Mouse (Mus musculus): ENCODE measurements around the gene Zfp879. TPM values are rescaled to one million over a fixed set of nuclear protein-coding genes. Genes with fewer than 3 reads are reported as not detected.

Zfp879 gene
- polyA plus RNA-seq, 1 experiment: 0.06 TPM

Other genes starting within 250 kb of the Zfp879 start
- 2.9 and 3.9 TPM in 2 replicates for gene Adamts2, start 239.5 kb downstream of the Zfp879 start, polyA plus RNA-seq (2012; rRNA removed)
- gene Zfp354c, start 13.8 kb downstream of the Zfp879 start, polyA plus RNA-seq (2012; rRNA removed): 0.19 and 0.55 TPM in 2 replicates
- 0.23 and 0.45 TPM in 2 replicates for gene Grm6, start 9.1 kb upstream of the Zfp879 start, polyA plus RNA-seq (2012; rRNA removed)
- 0.15 and 0.40 TPM in 2 replicates for gene Zfp454, start 46.1 kb upstream of the Zfp879 start, polyA plus RNA-seq (2012; rRNA removed)
- gene Zfp2, start 74.6 kb upstream of the Zfp879 start, polyA plus RNA-seq (2012; rRNA removed): 0.58 and 1.1 TPM in 2 replicates
- gene Zfp354b, start 90.1 kb upstream of the Zfp879 start, polyA plus RNA-seq (2012; rRNA removed): 0.04 TPM in 1 of 2 replicates, not detected in the other
- gene 4933414I15Rik, start 102.2 kb upstream of the Zfp879 start, polyA plus RNA-seq (2012; rRNA removed): not detected in 2 replicates
- not detected in 2 replicates for gene Prop1, start 112.2 kb upstream of the Zfp879 start, polyA plus RNA-seq (2012; rRNA removed)
- not detected in 2 replicates for gene Olfr1378, start 125.0 kb upstream of the Zfp879 start, polyA plus RNA-seq (2012; rRNA removed)
- gene Olfr1377, start 140.4 kb upstream of the Zfp879 start, polyA plus RNA-seq (2012; rRNA removed): not detected in 2 replicates
- not detected in 2 replicates for gene Olfr51, start 162.0 kb upstream of the Zfp879 start, polyA plus RNA-seq (2012; rRNA removed)
- gene Olfr54, start 172.7 kb upstream of the Zfp879 start, polyA plus RNA-seq (2012; rRNA removed): not detected in 2 replicates
- gene Olfr1375, start 206.6 kb upstream of the Zfp879 start, polyA plus RNA-seq (2012; rRNA removed): not detected in 2 replicates
- 0.61 and 1.3 TPM in 2 replicates for gene Zfp354a, start 217.7 kb upstream of the Zfp879 start, polyA plus RNA-seq (2012; rRNA removed)

Measured in large intestine, adult 2 months (tissue).